Mouse (Mus musculus) splenic B cell, adult 2 months (primary cell): ENCODE results near the gene Hsf2bp.

ENCODE experiments used
- DNase-seq: peaks from one replicate; pipeline ENCODE4 v3.0.0-alpha.2; 2011; ENCODE audit warnings: low read depth, low spot score
- H3K27me3 ChIP-seq: 2 replicates; pipeline ENCODE4 v1.6.1; 2012; ENCODE audit warnings: mild to moderate bottlenecking, low read length, moderate library complexity, mixed read lengths; ENCODE audit not compliant: control insufficient read depth, poor library complexity, insufficient read depth, severe bottlenecking
- H3K36me3 ChIP-seq: 2 replicates; pipeline ENCODE4 v1.6.1; 2012; ENCODE audit warnings: mild to moderate bottlenecking, low read length, moderate library complexity, mixed read lengths; ENCODE audit not compliant: control insufficient read depth, poor library complexity, insufficient read depth, severe bottlenecking

The Hsf2bp gene

GRCm38 (mm10) chr17:31946436-31946835, 89.7 kb downstream of the Hsf2bp start:
- H3K36me3 ChIP-seq: no peaks in the 10 kb centered on the region
- DNase-seq: no peak
- H3K27me3 ChIP-seq: no peaks in the 10 kb centered on the region

GRCm38 (mm10) chr17:31943881-31944539, 92.1 kb downstream of the Hsf2bp start:
- DNase-seq: no peak
- H3K36me3 ChIP-seq: no peaks in the 10 kb centered on the region
- H3K27me3 ChIP-seq: no peaks in the 10 kb centered on the region

- Histone ChIP-seq H3K27me3 (no peaks in the 10 kb centered on the region), H3K36me3 (no peaks in the 10 kb centered on the region)
- DNase-seq: no peak
Measured at GRCm38 (mm10) chr17:31941616-31942015, 94.5 kb downstream of the Hsf2bp start.

- Histone ChIP-seq H3K27me3 (no peaks in the 10 kb centered on the region), H3K36me3 (no peaks in the 10 kb centered on the region)
- DNase-seq: no peak
Measured at GRCm38 (mm10) chr17:31940607-31941006, 95.5 kb downstream of the Hsf2bp start.

- Histone ChIP-seq H3K36me3 (no peaks in the 10 kb centered on the region), H3K27me3 (no peaks in the 10 kb centered on the region)
- no peak for DNase-seq
Measured at GRCm38 (mm10) chr17:31939292-31940060, 96.7 kb downstream of the Hsf2bp start.

- H3K36me3 ChIP-seq: no peaks in the 10 kb centered on the region
- no peaks in the 10 kb centered on the region for H3K27me3 ChIP-seq
- DNase-seq: no peak
Measured at GRCm38 (mm10) chr17:31938539-31939260, 97.4 kb downstream of the Hsf2bp start.

- H3K36me3 ChIP-seq: no peaks in the 10 kb centered on the region
- H3K27me3 ChIP-seq: no peaks in the 10 kb centered on the region
- peak; percentile 29 for DNase-seq
Measured at GRCm38 (mm10) chr17:31937141-31937554, 99.0 kb downstream of the Hsf2bp start.

- Histone ChIP-seq H3K27me3 (no peaks in the 10 kb centered on the region), H3K36me3 (no peaks in the 10 kb centered on the region)
- DNase-seq: no peak
Measured at GRCm38 (mm10) chr17:31935841-31936240, 100.3 kb downstream of the Hsf2bp start.

- no peak for DNase-seq
- no peaks in the 10 kb centered on the region for H3K36me3 ChIP-seq
- no peaks in the 10 kb centered on the region for H3K27me3 ChIP-seq
Measured at GRCm38 (mm10) chr17:31935091-31935830, 100.9 kb downstream of the Hsf2bp start.

- H3K27me3 ChIP-seq: no peaks in the 10 kb centered on the region
- no peak for DNase-seq
Measured at GRCm38 (mm10) chr17:31933956-31934355, 102.2 kb downstream of the Hsf2bp start.

GRCm38 (mm10) chr17:31931499-31931898, 104.7 kb downstream of the Hsf2bp start:
- DNase-seq: no peak
- Histone ChIP-seq H3K27me3 (no peaks in the 10 kb centered on the region), H3K36me3 (no peaks in the 10 kb centered on the region)

More at GRCm38 (mm10) chr17:31933956-31934355, 102.2 kb downstream of the Hsf2bp start:
- no peaks in the 10 kb centered on the region for H3K36me3 ChIP-seq

- Histone ChIP-seq H3K27me3 (no peaks in the 10 kb centered on the region), H3K36me3 (no peaks in the 10 kb centered on the region)
- no peak for DNase-seq
Measured at GRCm38 (mm10) chr17:31929844-31930715, 106.1 kb downstream of the Hsf2bp start.

- Histone ChIP-seq H3K36me3 (no peaks in the 10 kb centered on the region), H3K27me3 (no peaks in the 10 kb centered on the region)
- no peak for DNase-seq
Measured at GRCm38 (mm10) chr17:31929032-31929431, 107.1 kb downstream of the Hsf2bp start.
